Mouse (Mus musculus) bone marrow macrophage, adult 2 months (primary cell): ENCODE results near the gene Slc25a43.
"Not testable (repeated sequence)": the region's sequence is repeated elsewhere in the genome, so short reads cannot be mapped to it uniquely, and the experiment has no call there.

Experiments
- CTCF ChIP-seq: IDR thresholded peaks from 2 replicates; pipeline ENCODE4 v1.5.1; 2012; ENCODE audit warnings: low read depth, mild to moderate bottlenecking, low read length, moderate library complexity
- POLR2A ChIP-seq: IDR thresholded peaks from 2 replicates; pipeline ENCODE4 v1.6.1; 2012; ENCODE audit warnings: mild to moderate bottlenecking, low read depth, low read length, borderline replicate concordance

GRCm38 (mm10) chrX:36796734-36797133, 53.3 kb downstream of the Slc25a43 start:
- not testable (repeated sequence) for TF ChIP-seq CTCF, POLR2A
